Mouse (Mus musculus) embryonic facial prominence, embryonic 10.5 days (tissue): ENCODE measurements around the gene Samd15. TPM values are rescaled to one million over a fixed set of nuclear protein-coding genes. Genes with fewer than 3 reads are reported as not detected.
A peak's percentile ranks its signal among the peaks of the same experiment; 100 is the strongest.
"Not testable (repeated sequence)": the region's sequence is repeated elsewhere in the genome, so short reads cannot be mapped to it uniquely, and the experiment has no call there.

Experiments
- DNase-seq: peaks from one replicate; pipeline ENCODE4 v3.0.0-alpha.2; 2017; ENCODE audit warnings: low spot score
- H3K27ac ChIP-seq: fragments of 300-500 bp; sonication (generic); replicated peaks from 2 replicates; pipeline ENCODE4 v1.5.1; 2016; ENCODE audit warnings: mild to moderate bottlenecking
- H3K27me3 ChIP-seq: fragments of 300-500 bp; sonication (generic); replicated peaks from 2 replicates; pipeline ENCODE4 v1.6.1; 2016; ENCODE audit warnings: low read depth, mild to moderate bottlenecking; ENCODE audit not compliant: poor library complexity, severe bottlenecking
- H3K36me3 ChIP-seq: fragments of 300-500 bp; sonication (generic); replicated peaks from 2 replicates; pipeline ENCODE4 v1.6.1; 2016; ENCODE audit warnings: mild to moderate bottlenecking, moderate library complexity
- H3K4me1 ChIP-seq: fragments of 300-500 bp; sonication (generic); 2 replicates; pipeline ENCODE4 v1.6.1; 2016
- H3K4me3 ChIP-seq: fragments of 300-500 bp; sonication (generic); 2 replicates; pipeline ENCODE4 v1.5.1; 2016; ENCODE audit warnings: mild to moderate bottlenecking, moderate library complexity
- H3K9me3 ChIP-seq: fragments of 300-500 bp; sonication (generic); 2 replicates; pipeline ENCODE4 v1.6.1; 2016; ENCODE audit warnings: mild to moderate bottlenecking
- WGBS: fragments of 180-500 bp; shearing (Covaris S2); methylation state at CpG from one replicate; pipeline ENCODE4 v1.1.7; 2016; 5-methylcytosine and 5-hydroxymethylcytosine counted together
- polyA plus RNA-seq: library from polyadenylated mRNA; unstranded; fragments of >200 nt; fragmentation: Nextera tagmentation; extraction: Ambion mirVana; gene quantifications from 2 replicates; pipeline ENCODE4 v1.2.1, GENCODE M21; 2016

Samd15 gene
- 1.5 and 1.7 TPM in 2 replicates for polyA plus RNA-seq

GRCm38 (mm10) chr12:87199206-87199972 is at the start of gene Samd15:
TSS of gene Samd15 (plus strand) at chr12:87199723.
- 1% methylated on average over 38 of the region's 38 CpGs for WGBS
- H3K9me3 ChIP-seq: no peaks in the 10 kb centered on the region
- no peaks in the 10 kb centered on the region; the same call in 1 of the 2 replicates for H3K27me3 ChIP-seq
- DNase-seq: peak; percentile 68
- no peaks in the 10 kb centered on the region for H3K36me3 ChIP-seq
- peak within 1 kb of the TSS; percentile 90 for H3K27ac ChIP-seq
- peaks cover 33% of the 10 kb centered on the region for H3K4me1 ChIP-seq
- peak within 1 kb of the TSS; percentile 92 for H3K4me3 ChIP-seq

- H3K27ac ChIP-seq, DNase-seq, H3K27me3 ChIP-seq, H3K9me3 ChIP-seq, H3K4me3 ChIP-seq: not testable (repeated sequence)
- Histone ChIP-seq H3K36me3 (peaks cover 30% of the 10 kb centered on the region), H3K4me1 (peaks cover 14% of the 10 kb centered on the region)
- WGBS: 93% methylated on average over 4 of the region's 4 CpGs
These were observed 45.1 kb upstream of the Samd15 start for GRCm38 (mm10) chr12:87154448-87154847.

- Histone ChIP-seq H3K4me1 (peaks cover 14% of the 10 kb centered on the region), H3K27ac (no peak overlapping the region), H3K9me3 (peaks cover 3% of the 10 kb centered on the region; the same call in 1 of the 2 replicates), H3K36me3 (peaks cover 31% of the 10 kb centered on the region), H3K4me3 (no peak overlapping the region), H3K27me3 (no peaks in the 10 kb centered on the region)
- DNase-seq: no peak
- 41% methylated on average over 4 of the region's 4 CpGs for WGBS
These were observed 42.2 kb upstream of the Samd15 start for GRCm38 (mm10) chr12:87157361-87157760.

GRCm38 (mm10) chr12:87158099-87158498 is 41.4 kb upstream of the Samd15 start:
- Histone ChIP-seq H3K9me3 (0 out of 2 replicates have a peak, but pooled peaks cover under 1% of the 10 kb centered on the region), H3K27ac (no peak overlapping the region), H3K27me3 (no peaks in the 10 kb centered on the region), H3K4me1 (peaks cover 14% of the 10 kb centered on the region), H3K36me3 (peaks cover 31% of the 10 kb centered on the region), H3K4me3 (no peak overlapping the region)
- no peak for DNase-seq
- WGBS: 76% methylated on average over 7 of the region's 7 CpGs

- DNase-seq: no peak
- no peaks in the 10 kb centered on the region for H3K9me3 ChIP-seq
- WGBS: 86% methylated on average over 1 of the region's 1 CpGs
- peaks cover 14% of the 10 kb centered on the region for H3K4me1 ChIP-seq
- H3K36me3 ChIP-seq: peaks cover 49% of the 10 kb centered on the region
- no peak overlapping the region for H3K27ac ChIP-seq
- H3K27me3 ChIP-seq: no peaks in the 10 kb centered on the region
- no peak overlapping the region for H3K4me3 ChIP-seq
These were observed 39.2 kb upstream of the Samd15 start for GRCm38 (mm10) chr12:87160310-87160709.

- Histone ChIP-seq H3K36me3 (peaks cover 45% of the 10 kb centered on the region), H3K4me1 (peaks cover 14% of the 10 kb centered on the region), H3K9me3 (no peaks in the 10 kb centered on the region), H3K27ac (no peak overlapping the region), H3K27me3 (no peaks in the 10 kb centered on the region), H3K4me3 (no peak overlapping the region)
- WGBS: 93% methylated on average over 5 of the region's 5 CpGs
- no peak for DNase-seq
These were observed 38.7 kb upstream of the Samd15 start for GRCm38 (mm10) chr12:87160815-87161214.

GRCm38 (mm10) chr12:87175194-87175946 is 24.2 kb upstream of the Samd15 start:
- 58% methylated on average over 4 of the region's 4 CpGs for WGBS
- Histone ChIP-seq H3K4me3 (no peak overlapping the region), H3K9me3 (no peaks in the 10 kb centered on the region), H3K4me1 (peaks cover 21% of the 10 kb centered on the region), H3K27me3 (no peaks in the 10 kb centered on the region), H3K27ac (peak overlapping the region; percentile 45), H3K36me3 (peaks cover 37% of the 10 kb centered on the region)
- peak; percentile 54 for DNase-seq

- no peak for DNase-seq
- Histone ChIP-seq H3K36me3 (peaks cover 15% of the 10 kb centered on the region), H3K27ac (no peak overlapping the region), H3K9me3 (no peaks in the 10 kb centered on the region), H3K27me3 (no peaks in the 10 kb centered on the region), H3K4me1 (peaks cover 21% of the 10 kb centered on the region), H3K4me3 (no peak overlapping the region)
- 91% methylated on average over 4 of the region's 4 CpGs for WGBS
These were observed 21.9 kb upstream of the Samd15 start for GRCm38 (mm10) chr12:87177631-87178030.

GRCm38 (mm10) chr12:87193008-87193407 is 6.5 kb upstream of the Samd15 start:
- Histone ChIP-seq H3K4me1 (peaks cover 14% of the 10 kb centered on the region), H3K4me3 (no peak overlapping the region), H3K36me3 (no peaks in the 10 kb centered on the region), H3K27me3 (no peaks in the 10 kb centered on the region), H3K9me3 (no peaks in the 10 kb centered on the region), H3K27ac (no peak overlapping the region)
- 88% methylated on average over 3 of the region's 3 CpGs for WGBS
- no peak for DNase-seq

- no peak overlapping the region for H3K27ac ChIP-seq
- 92% methylated on average over 1 of the region's 1 CpGs for WGBS
- no peak for DNase-seq
- no peak overlapping the region for H3K4me3 ChIP-seq
- no peaks in the 10 kb centered on the region for H3K27me3 ChIP-seq
- peaks cover 33% of the 10 kb centered on the region for H3K4me1 ChIP-seq
- H3K36me3 ChIP-seq: no peaks in the 10 kb centered on the region
- H3K9me3 ChIP-seq: no peaks in the 10 kb centered on the region
These were observed 4.5 kb upstream of the Samd15 start for GRCm38 (mm10) chr12:87195069-87195468.

- Histone ChIP-seq H3K4me3 (no peak overlapping the region), H3K36me3 (no peaks in the 10 kb centered on the region), H3K9me3 (no peaks in the 10 kb centered on the region), H3K4me1 (peaks cover 33% of the 10 kb centered on the region), H3K27me3 (no peaks in the 10 kb centered on the region; the same call in 1 of the 2 replicates), H3K27ac (no peak overlapping the region)
- no peak for DNase-seq
These were observed 3.2 kb upstream of the Samd15 start for GRCm38 (mm10) chr12:87196310-87196709.

GRCm38 (mm10) chr12:87198792-87199191 is 731 bp upstream of the Samd15 start:
- Histone ChIP-seq H3K27ac (no peak overlapping the region), H3K4me3 (peak overlapping the region; percentile 92), H3K4me1 (peaks cover 33% of the 10 kb centered on the region), H3K27me3 (no peaks in the 10 kb centered on the region; the same call in 1 of the 2 replicates), H3K9me3 (no peaks in the 10 kb centered on the region), H3K36me3 (no peaks in the 10 kb centered on the region)
- WGBS: 58% methylated on average over 6 of the region's 6 CpGs
- no peak for DNase-seq
